Mouse (Mus musculus) liver, adult 2 months (tissue): ENCODE measurements around the gene Fbxo8.

Source experiments
- CTCF ChIP-seq: fragments of 200-500 bp; IDR thresholded peaks from 2 replicates; pipeline ENCODE4 v1.5.1; 2011; ENCODE audit warnings: low read depth, low read length, control low read depth
- POLR2A ChIP-seq: fragments of 200-500 bp; IDR thresholded peaks from 2 replicates; pipeline ENCODE4 v1.6.1; 2011; ENCODE audit warnings: low read length, control low read depth; ENCODE audit not compliant: insufficient read depth; ENCODE audit errors: extremely low read depth

DNA sequence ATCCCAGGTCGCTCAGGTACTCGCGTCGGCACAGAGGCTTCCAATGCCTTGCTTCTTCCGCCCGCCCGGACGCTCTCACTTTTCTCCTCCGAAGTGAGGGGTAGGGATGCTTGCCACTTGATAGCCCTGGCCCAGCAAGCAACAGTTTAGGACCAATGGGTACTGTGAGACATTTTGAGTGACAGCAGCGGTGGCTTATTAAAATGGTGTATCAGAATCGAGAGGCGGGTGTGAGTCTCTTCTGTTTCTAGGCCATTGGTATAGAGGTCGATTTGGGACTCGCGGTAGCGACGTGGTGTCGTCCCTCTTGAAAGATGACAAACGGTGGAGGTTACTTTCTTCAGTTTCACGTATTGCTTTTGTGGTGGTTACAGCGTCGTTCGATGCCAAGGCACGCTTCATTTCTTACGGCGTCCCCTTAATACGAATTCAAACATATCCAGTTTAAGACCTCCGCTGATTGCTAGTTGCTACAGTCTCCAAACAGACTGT, 517 bp downstream of the Fbxo8 start:
- TF ChIP-seq POLR2A (no peak), CTCF (no peak)
